Comparison of ENCODE assay signal across 12 mouse cellular contexts in genomic region chr3:87115726-87116540, GRCm38 (mm10). TPM values are rescaled to one million over a fixed set of nuclear protein-coding genes. Genes with fewer than 3 reads are reported as not detected.
DNase-seq lines count a peak whose midpoint lies in the region; ATAC-seq and TF ChIP-seq lines count a peak whose summit lies in the region.
"Had no signal": no experiment of that assay in that cellular context is flagged by ENCODE, and none has a peak within 500 bp of the region (broad histone marks: within the 10 kb centered on the region; RNA-seq: fewer than 3 reads in every experiment).

No protein-coding gene starts in this region.

- no peak overlapping the region for H3K4me2 ChIP-seq in heart, embryonic 11.5 days
- H3K4me2 ChIP-seq in midbrain, embryonic 12.5 days (replicated peaks): no peak overlapping the region
- no peak overlapping the region for H3K4me2 ChIP-seq in midbrain, postnatal 0 days (ENCODE audit: low read depth, low read length, poor library complexity, severe bottlenecking)
- H3K4me2 ChIP-seq in heart, postnatal 0 days (ENCODE audit: low read depth, low read length): no peak overlapping the region
- no peak overlapping the region for H3K4me2 ChIP-seq in stomach, postnatal 0 days (replicated peaks; ENCODE audit: low read depth)
- H3K4me2 ChIP-seq: liver, embryonic 11.5 days; midbrain, embryonic 13.5 days had no signal

- peaks cover 53% of the 10 kb centered on the region for H3K4me1 ChIP-seq in heart, embryonic 11.5 days (ENCODE audit: control insufficient read depth, insufficient read depth, low read length)
- 0 out of 2 replicates have a peak, but pooled peaks cover 6% of the 10 kb centered on the region for H3K4me1 ChIP-seq in midbrain, embryonic 12.5 days
- no peaks in the 10 kb centered on the region for H3K4me1 ChIP-seq in midbrain, postnatal 0 days (ENCODE audit: insufficient read depth, low read length)
- H3K4me1 ChIP-seq in heart, postnatal 0 days (ENCODE audit: control insufficient read depth, insufficient read depth): peaks cover 28% of the 10 kb centered on the region
- H3K4me1 ChIP-seq in stomach, postnatal 0 days (replicated peaks; ENCODE audit: control insufficient read depth, insufficient read depth): peaks cover 13% of the 10 kb centered on the region; the same call in 1 of the 2 replicates

- H3K4me3 ChIP-seq in heart, embryonic 11.5 days (ENCODE audit: low read depth, low read length): no peak overlapping the region
- H3K4me3 ChIP-seq in midbrain, embryonic 12.5 days: no peak overlapping the region
- H3K4me3 ChIP-seq in midbrain, postnatal 0 days (ENCODE audit: low read depth, low read length): no peak overlapping the region
- H3K4me3 ChIP-seq in heart, postnatal 0 days (ENCODE audit: low read depth, low read length): no peak overlapping the region
- H3K4me3 ChIP-seq in stomach, postnatal 0 days (ENCODE audit: low read depth, low read length): no peak overlapping the region
- H3K4me3 ChIP-seq: midbrain, embryonic 13.5 days had no signal

- H3K9ac ChIP-seq in heart, embryonic 11.5 days (ENCODE audit: low read depth, low read length): no peak overlapping the region
- H3K9ac ChIP-seq in midbrain, embryonic 12.5 days (replicated peaks): 0 out of 2 replicates have a peak overlapping the region, but pooled peaks have one; percentile 7
- no peak overlapping the region for H3K9ac ChIP-seq in midbrain, postnatal 0 days (replicated peaks; ENCODE audit: low read length, poor library complexity, severe bottlenecking)
- H3K9ac ChIP-seq in heart, postnatal 0 days (replicated peaks; ENCODE audit: low read depth, low read length): no peak overlapping the region
- H3K9ac ChIP-seq in stomach, postnatal 0 days (ENCODE audit: low read length): no peak overlapping the region
- H3K9ac ChIP-seq: midbrain, embryonic 13.5 days had no signal

- TF ChIP-seq EP300 in heart, postnatal 0 days (IDR thresholded peaks at IDR 0.05; ENCODE audit: low read depth): no peak
- TF ChIP-seq EP300 in stomach, postnatal 0 days (optimal IDR thresholded peaks at IDR 0.05): no peak

- no peaks in the 10 kb centered on the region for H3K9me3 ChIP-seq in heart, embryonic 11.5 days (replicated peaks; ENCODE audit: control insufficient read depth, low read length)
- no peaks in the 10 kb centered on the region for H3K9me3 ChIP-seq in midbrain, embryonic 12.5 days
- H3K9me3 ChIP-seq in midbrain, postnatal 0 days (ENCODE audit: low read length): no peaks in the 10 kb centered on the region
- no peaks in the 10 kb centered on the region for H3K9me3 ChIP-seq in heart, postnatal 0 days (replicated peaks; ENCODE audit: control insufficient read depth, low read length)
- no peaks in the 10 kb centered on the region for H3K9me3 ChIP-seq in stomach, postnatal 0 days (ENCODE audit: control insufficient read depth, low read length)
- H3K9me3 ChIP-seq: midbrain, embryonic 13.5 days had no signal

- ATAC-seq in heart, embryonic 11.5 days (replicated peaks; ENCODE audit: insufficient number of reproducible peaks, low FRiP score, low TSS enrichment): no peak
- no peak for ATAC-seq in midbrain, embryonic 12.5 days (ENCODE audit: low FRiP score, low read depth)
- ATAC-seq in midbrain, postnatal 0 days (ENCODE audit: low FRiP score): no peak
- 0 out of 2 replicates have a peak, but pooled peaks have one; percentile 19 for ATAC-seq in heart, postnatal 0 days (ENCODE audit: insufficient read depth, low read depth)
- no peak for ATAC-seq in stomach, postnatal 0 days (ENCODE audit: low FRiP score, low TSS enrichment)
- ATAC-seq: midbrain, embryonic 13.5 days had no signal

- TF ChIP-seq CTCF in midbrain, postnatal 0 days (IDR thresholded peaks at IDR 0.05): no peak
- TF ChIP-seq CTCF in heart, postnatal 0 days (IDR thresholded peaks at IDR 0.05; ENCODE audit: low read depth): no peak
- TF ChIP-seq CTCF in stomach, postnatal 0 days (IDR thresholded peaks at IDR 0.05; ENCODE audit: low read depth): no peak

- peaks cover 2% of the 10 kb centered on the region; the same call in 1 of the 2 replicates for H3K36me3 ChIP-seq in heart, embryonic 11.5 days (ENCODE audit: control insufficient read depth, insufficient read depth, low read length)
- H3K36me3 ChIP-seq in midbrain, embryonic 12.5 days: peaks cover 2% of the 10 kb centered on the region; the same call in 1 of the 2 replicates
- no peaks in the 10 kb centered on the region for H3K36me3 ChIP-seq in midbrain, postnatal 0 days (ENCODE audit: insufficient read depth, low read length)
- H3K36me3 ChIP-seq in heart, postnatal 0 days (replicated peaks; ENCODE audit: control insufficient read depth, insufficient read depth, low read length): no peaks in the 10 kb centered on the region
- no peaks in the 10 kb centered on the region; the same call in 1 of the 2 replicates for H3K36me3 ChIP-seq in stomach, postnatal 0 days (ENCODE audit: control insufficient read depth, insufficient read depth, low read length)
- H3K36me3 ChIP-seq: midbrain, embryonic 13.5 days had no signal

- WGBS in heart, embryonic 11.5 days (ENCODE audit: insufficient replicate concordance): 65% methylated on average over 6 of the region's 6 CpGs
- 85% methylated on average over 6 of the region's 6 CpGs for WGBS in midbrain, embryonic 12.5 days
- 82% methylated on average over 6 of the region's 6 CpGs for WGBS in midbrain, postnatal 0 days
- WGBS in heart, postnatal 0 days: 67% methylated on average over 6 of the region's 6 CpGs
- WGBS in stomach, postnatal 0 days: 55% methylated on average over 6 of the region's 6 CpGs

- H3K27ac ChIP-seq in heart, embryonic 11.5 days (ENCODE audit: low read depth, low read length): peak overlapping the region; percentile 22; the same call in 1 of the 2 replicates
- no peak overlapping the region for H3K27ac ChIP-seq in midbrain, embryonic 12.5 days (replicated peaks)
- no peak overlapping the region for H3K27ac ChIP-seq in midbrain, postnatal 0 days (ENCODE audit: low read depth, low read length)
- H3K27ac ChIP-seq in heart, postnatal 0 days (ENCODE audit: low read depth): peak overlapping the region; percentile 40
- peak overlapping the region; percentile 79 for H3K27ac ChIP-seq in stomach, postnatal 0 days (replicated peaks)
- H3K27ac ChIP-seq: midbrain, embryonic 13.5 days had no signal

- no peaks in the 10 kb centered on the region for H3K27me3 ChIP-seq in heart, embryonic 11.5 days (ENCODE audit: control insufficient read depth, insufficient read depth, low read length)
- H3K27me3 ChIP-seq in midbrain, embryonic 12.5 days: no peaks in the 10 kb centered on the region
- H3K27me3 ChIP-seq in midbrain, postnatal 0 days (ENCODE audit: insufficient read depth, low read length): no peaks in the 10 kb centered on the region
- H3K27me3 ChIP-seq in heart, postnatal 0 days (ENCODE audit: control insufficient read depth, insufficient read depth, low read length): no peaks in the 10 kb centered on the region
- no peaks in the 10 kb centered on the region for H3K27me3 ChIP-seq in stomach, postnatal 0 days (ENCODE audit: control insufficient read depth, insufficient read depth, low read length)
- H3K27me3 ChIP-seq: midbrain, embryonic 13.5 days had no signal

- no peak for DNase-seq in heart, postnatal 4 days
- no peak for DNase-seq in midbrain, postnatal 0 days (ENCODE audit: low spot score)
- DNase-seq in heart, postnatal 0 days (ENCODE audit: low spot score): no peak
- no peak for DNase-seq in stomach, postnatal 0 days (ENCODE audit: low spot score)
- DNase-seq in cerebellum, adult 8-10 months: no peak
- DNase-seq in frontal cortex, adult 2 months (ENCODE audit: extremely low spot score in 1 of 2, low spot score in 1 of 2): no peak
- DNase-seq: cerebellum, adult 11 months; right cerebral cortex, postnatal 4 days had no signal

RNA-seq across cellular contexts. Expression of gene Kirrel, which starts 58.6 kb away (rescaled TPM):
- polyA plus RNA-seq in heart, embryonic 11.5 days (2014; fragmentation: Nextera tagmentation; extraction: Ambion mirVana): 9.9 and 12.6 TPM in 2 replicates
- total RNA-seq in heart, postnatal 4 days (2021): 10 to 100 TPM; 19.5 to 19.6 TPM
- polyA plus RNA-seq in midbrain, embryonic 12.5 days (2016; fragmentation: Nextera tagmentation; extraction: Ambion mirVana): 12.9 and 13.5 TPM in 2 replicates
- total RNA-seq in midbrain, postnatal 0 days (2014; rRNA removed): 11.1 and 11.3 TPM in 2 replicates
- polyA plus RNA-seq in midbrain, postnatal 0 days (2015; fragmentation: Nextera tagmentation; extraction: Ambion mirVana): 3.3 and 4.0 TPM in 2 replicates
- total RNA-seq in heart, postnatal 0 days (2014; rRNA removed; ENCODE audit: low replicate concordance): 13.9 and 23.2 TPM in 2 replicates
- polyA plus RNA-seq in heart, postnatal 0 days (2015; fragmentation: Nextera tagmentation; extraction: Ambion mirVana): 2.6 and 3.5 TPM in 2 replicates
- polyA plus RNA-seq in stomach, postnatal 0 days (2015; fragmentation: Nextera tagmentation; extraction: Ambion mirVana): 4.1 and 4.5 TPM in 2 replicates
- polyA plus RNA-seq in frontal cortex, adult 2 months (2012; rRNA removed): 5.4 and 5.5 TPM in 2 replicates

Comparison
In these comparisons a context has a peak if more than half of its experiments do, and no peak if none do; other contexts are left out.
1. H3K27ac ChIP-seq: peak in heart, embryonic 11.5 days (single experiment), heart, postnatal 0 days (single experiment) and stomach, postnatal 0 days (single experiment); none in midbrain, embryonic 12.5 days (single experiment) and midbrain, postnatal 0 days (single experiment).